In genomic region chr11:71323439-71323838, GRCm38 (mm10) we compare ENCODE assay signal across 13 mouse cellular contexts.
A peak's percentile ranks its signal among the peaks of the same experiment; 100 is the strongest.
DNase-seq lines count a peak whose midpoint lies in the region; ATAC-seq lines count a peak whose summit lies in the region.
"Had no signal": no experiment of that assay in that cellular context is flagged by ENCODE, and none has a peak within 500 bp of the region (broad histone marks: within the 10 kb centered on the region; RNA-seq: fewer than 3 reads in every experiment).

No protein-coding gene starts in this region.

- no peak overlapping the region for H3K9ac ChIP-seq in hindbrain, embryonic 14.5 days
- no peak overlapping the region for H3K9ac ChIP-seq in hindbrain, embryonic 13.5 days
- H3K9ac ChIP-seq in midbrain, embryonic 11.5 days (ENCODE audit: low read length): no peak overlapping the region
- no peak overlapping the region for H3K9ac ChIP-seq in midbrain, embryonic 16.5 days (ENCODE audit: low read depth, low read length)
- H3K9ac ChIP-seq in intestine, embryonic 15.5 days: no peak overlapping the region
- H3K9ac ChIP-seq: heart, embryonic 12.5 days had no signal

- no peaks in the 10 kb centered on the region for H3K27me3 ChIP-seq in hindbrain, embryonic 14.5 days (ENCODE audit: control insufficient read depth, insufficient read depth, low read length)
- no peaks in the 10 kb centered on the region for H3K27me3 ChIP-seq in hindbrain, embryonic 13.5 days
- H3K27me3 ChIP-seq in midbrain, embryonic 11.5 days (ENCODE audit: control insufficient read depth, insufficient read depth, low read length): no peaks in the 10 kb centered on the region
- H3K27me3 ChIP-seq in midbrain, embryonic 16.5 days (ENCODE audit: control insufficient read depth, insufficient read depth, low read depth, low read length): no peaks in the 10 kb centered on the region
- H3K27me3 ChIP-seq in intestine, embryonic 15.5 days (replicated peaks): no peaks in the 10 kb centered on the region
- H3K27me3 ChIP-seq: heart, embryonic 12.5 days had no signal

- peak; percentile 69 for DNase-seq in hindbrain, embryonic 14.5 days (ENCODE audit: low spot score)
- peak; percentile 88 for DNase-seq in midbrain, embryonic 11.5 days (ENCODE audit: low spot score, missing footprints)
- peak; percentile 29 for DNase-seq in embryo, embryonic 11 days
- DNase-seq: adrenal gland, postnatal 36 days; cerebellum, postnatal 36 days; kidney, adult 8-10 months; thymus, adult 2 months had no signal

- no peak overlapping the region for H3K27ac ChIP-seq in hindbrain, embryonic 14.5 days
- H3K27ac ChIP-seq in hindbrain, embryonic 13.5 days: no peak overlapping the region
- no peak overlapping the region for H3K27ac ChIP-seq in midbrain, embryonic 11.5 days (ENCODE audit: low read depth, low read length)
- H3K27ac ChIP-seq in midbrain, embryonic 16.5 days (ENCODE audit: low read length): no peak overlapping the region
- no peak overlapping the region for H3K27ac ChIP-seq in intestine, embryonic 15.5 days

- no peaks in the 10 kb centered on the region for H3K36me3 ChIP-seq in hindbrain, embryonic 14.5 days (replicated peaks; ENCODE audit: control insufficient read depth, insufficient read depth)
- no peaks in the 10 kb centered on the region for H3K36me3 ChIP-seq in hindbrain, embryonic 13.5 days
- H3K36me3 ChIP-seq in midbrain, embryonic 11.5 days (ENCODE audit: control insufficient read depth, insufficient read depth, low read length): no peaks in the 10 kb centered on the region
- H3K36me3 ChIP-seq in midbrain, embryonic 16.5 days (ENCODE audit: control insufficient read depth, insufficient read depth, low read length): no peaks in the 10 kb centered on the region
- no peaks in the 10 kb centered on the region for H3K36me3 ChIP-seq in intestine, embryonic 15.5 days
- H3K36me3 ChIP-seq: heart, embryonic 12.5 days had no signal

- no peaks in the 10 kb centered on the region for H3K9me3 ChIP-seq in hindbrain, embryonic 14.5 days (ENCODE audit: control insufficient read depth, low read length)
- no peaks in the 10 kb centered on the region for H3K9me3 ChIP-seq in hindbrain, embryonic 13.5 days
- no peaks in the 10 kb centered on the region for H3K9me3 ChIP-seq in midbrain, embryonic 11.5 days (ENCODE audit: control insufficient read depth, low read length)
- H3K9me3 ChIP-seq in midbrain, embryonic 16.5 days (replicated peaks; ENCODE audit: control insufficient read depth, low read length, poor library complexity, severe bottlenecking): no peaks in the 10 kb centered on the region
- no peaks in the 10 kb centered on the region for H3K9me3 ChIP-seq in intestine, embryonic 15.5 days
- H3K9me3 ChIP-seq: heart, embryonic 12.5 days had no signal

- H3K4me2 ChIP-seq in hindbrain, embryonic 14.5 days (replicated peaks): no peak overlapping the region
- no peak overlapping the region for H3K4me2 ChIP-seq in hindbrain, embryonic 13.5 days
- H3K4me2 ChIP-seq in midbrain, embryonic 11.5 days: no peak overlapping the region
- no peak overlapping the region for H3K4me2 ChIP-seq in midbrain, embryonic 16.5 days (ENCODE audit: low read length)
- no peak overlapping the region for H3K4me2 ChIP-seq in intestine, embryonic 15.5 days (replicated peaks)
- H3K4me2 ChIP-seq: heart, embryonic 12.5 days had no signal

- WGBS in hindbrain, embryonic 14.5 days: 30% methylated on average over 1 of the region's 1 CpGs
- WGBS in hindbrain, embryonic 13.5 days: 27% methylated on average over 1 of the region's 1 CpGs
- 50% methylated on average over 1 of the region's 1 CpGs for WGBS in midbrain, embryonic 11.5 days
- 29% methylated on average over 1 of the region's 1 CpGs for WGBS in midbrain, embryonic 16.5 days
- 30% methylated on average over 1 of the region's 1 CpGs for WGBS in intestine, embryonic 15.5 days

- H3K4me1 ChIP-seq in hindbrain, embryonic 14.5 days (replicated peaks; ENCODE audit: control insufficient read depth, insufficient read depth, low read length): no peaks in the 10 kb centered on the region
- H3K4me1 ChIP-seq in hindbrain, embryonic 13.5 days (replicated peaks): no peaks in the 10 kb centered on the region
- H3K4me1 ChIP-seq in midbrain, embryonic 11.5 days (ENCODE audit: control insufficient read depth, insufficient read depth, low read length): no peaks in the 10 kb centered on the region
- no peaks in the 10 kb centered on the region for H3K4me1 ChIP-seq in midbrain, embryonic 16.5 days (ENCODE audit: control insufficient read depth, insufficient read depth, low read length)
- H3K4me1 ChIP-seq in intestine, embryonic 15.5 days (replicated peaks): no peaks in the 10 kb centered on the region
- H3K4me1 ChIP-seq: heart, embryonic 12.5 days had no signal

- H3K4me3 ChIP-seq in hindbrain, embryonic 14.5 days (replicated peaks; ENCODE audit: low read length): no peak overlapping the region
- H3K4me3 ChIP-seq in hindbrain, embryonic 13.5 days: no peak overlapping the region
- H3K4me3 ChIP-seq in midbrain, embryonic 11.5 days (ENCODE audit: low read depth, low read length): no peak overlapping the region
- H3K4me3 ChIP-seq in midbrain, embryonic 16.5 days (ENCODE audit: low read depth, low read length): no peak overlapping the region
- no peak overlapping the region for H3K4me3 ChIP-seq in intestine, embryonic 15.5 days (replicated peaks)
- H3K4me3 ChIP-seq: heart, embryonic 12.5 days had no signal

- no peak for ATAC-seq in hindbrain, embryonic 14.5 days (ENCODE audit: low FRiP score)
- no peak for ATAC-seq in hindbrain, embryonic 13.5 days (ENCODE audit: low FRiP score)
- no peak for ATAC-seq in midbrain, embryonic 11.5 days (ENCODE audit: low FRiP score)
- no peak for ATAC-seq in midbrain, embryonic 16.5 days
- ATAC-seq in activated CD4-positive, CD25-positive, alpha-beta regulatory T cell, adult 4 months: no peak
- ATAC-seq in intestine, embryonic 15.5 days: no peak
- ATAC-seq: forebrain, embryonic 16.5 days had no signal

Comparison
In these comparisons a context has a peak if more than half of its experiments do, and no peak if none do; other contexts are left out.
1. DNase-seq: peak in every context shown above with its lines; median percentile 88 in midbrain, embryonic 11.5 days; 69 in hindbrain, embryonic 14.5 days; 29 in embryo, embryonic 11 days.